Mouse (Mus musculus) naive thymus-derived CD4-positive, alpha-beta T cell, adult 2 months (primary cell): ENCODE measurements around the gene Tex44.

Experiments
- DNase-seq: peaks from one replicate; pipeline ENCODE4 v3.0.0-alpha.2; 2011; ENCODE audit warnings: low read depth

Tex44 gene

GRCm38 (mm10) chr1:86447596-86448171 is 21.6 kb downstream of the Tex44 start:
- no peak for DNase-seq

DNA sequence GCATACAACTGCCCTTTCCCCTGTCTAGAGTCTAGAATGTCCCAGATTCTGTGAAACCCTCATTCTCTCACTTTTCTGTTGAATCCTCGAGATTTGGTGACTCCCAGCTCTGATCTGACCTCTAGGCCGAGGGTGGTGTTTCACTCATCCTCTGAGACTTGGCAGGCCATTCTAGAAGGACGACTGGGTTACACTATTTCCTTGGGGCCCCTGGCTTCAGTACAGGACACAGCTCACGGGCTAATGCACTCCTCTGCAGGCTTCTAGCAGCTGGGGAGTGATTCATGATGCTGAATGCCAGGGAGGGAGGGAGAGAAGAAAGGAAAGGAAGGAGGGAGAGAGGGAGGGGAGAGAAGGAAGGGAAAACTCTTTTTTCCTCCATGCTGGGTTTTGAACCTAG is 22.1 kb downstream of the Tex44 start:
- no peak for DNase-seq

DNA sequence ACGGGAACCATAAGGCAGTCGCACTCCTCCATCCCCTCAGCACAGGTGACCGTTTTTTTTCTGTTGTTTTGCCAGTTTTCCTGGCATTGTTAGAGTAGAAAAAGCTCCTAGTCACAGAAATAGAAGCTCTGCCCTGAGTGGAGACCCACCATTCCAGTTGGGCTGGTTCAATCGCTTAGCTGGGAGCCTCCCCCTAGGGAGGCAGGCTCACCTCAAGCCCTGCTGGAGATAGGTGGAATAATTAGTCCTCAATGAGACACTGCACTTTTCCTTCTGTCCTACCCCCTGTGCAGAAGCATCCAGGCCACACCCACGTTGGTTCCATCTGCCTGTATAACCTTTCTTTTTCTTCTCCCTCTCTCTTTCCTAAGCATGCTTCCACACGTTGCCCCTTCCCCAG is 23.8 kb downstream of the Tex44 start:
- no peak for DNase-seq

- no peak for DNase-seq
Observed at GRCm38 (mm10) chr1:86452713-86453112, 26.6 kb downstream of the Tex44 start.

DNA sequence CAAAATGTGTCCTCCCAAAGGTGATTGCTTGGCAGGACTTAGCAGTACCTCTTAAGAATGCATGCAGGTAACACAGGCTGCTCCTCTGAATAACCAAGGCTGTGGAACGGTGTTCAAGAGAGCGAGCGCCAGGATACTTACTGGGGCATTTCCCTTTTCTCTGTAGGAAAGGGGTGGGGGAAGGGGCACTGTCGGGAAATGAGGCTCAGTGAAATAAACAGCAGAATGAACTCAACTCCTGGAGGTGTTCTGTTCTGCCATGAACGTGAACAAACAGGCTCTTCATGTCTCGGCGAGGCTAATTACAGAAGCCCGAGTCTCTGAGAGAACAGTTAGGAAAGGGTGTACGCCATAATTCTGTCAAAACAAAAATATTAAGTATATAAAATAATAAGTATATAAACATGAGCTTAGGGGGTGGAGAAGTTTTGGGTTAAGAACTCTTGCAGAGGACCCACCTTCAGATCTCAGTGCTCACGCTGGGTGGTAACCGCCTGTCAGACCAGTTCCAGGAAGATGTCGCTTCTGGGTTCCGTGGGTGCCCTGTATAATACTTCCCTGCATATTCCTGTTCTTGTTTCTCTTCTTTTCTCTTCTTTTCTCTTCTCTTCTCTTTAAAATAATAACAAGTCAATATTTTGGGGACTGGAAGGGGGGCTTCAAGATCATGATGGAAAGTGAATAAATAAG is 30.9 kb downstream of the Tex44 start:
- DNase-seq, result no peak

DNA sequence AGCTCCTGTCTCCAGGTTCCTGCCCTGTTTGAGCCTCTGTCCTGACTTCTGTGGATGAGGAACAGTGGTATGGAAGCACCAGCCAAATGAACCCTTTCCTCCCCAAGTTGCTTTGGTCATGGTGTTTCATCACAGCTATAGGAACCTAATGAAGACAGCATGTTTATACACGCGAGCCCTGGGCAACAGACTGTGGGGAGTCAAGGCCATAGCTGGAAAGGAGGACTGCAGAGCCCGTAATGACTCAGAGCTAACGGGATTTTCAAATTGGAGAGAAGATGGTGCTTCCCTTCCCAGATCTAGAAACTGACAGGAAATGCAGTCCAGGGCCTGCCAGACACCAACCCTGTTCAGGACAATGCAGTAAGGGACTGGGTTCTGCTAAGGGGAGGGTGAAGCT is 33.2 kb downstream of the Tex44 start:
- no peak for DNase-seq

DNA sequence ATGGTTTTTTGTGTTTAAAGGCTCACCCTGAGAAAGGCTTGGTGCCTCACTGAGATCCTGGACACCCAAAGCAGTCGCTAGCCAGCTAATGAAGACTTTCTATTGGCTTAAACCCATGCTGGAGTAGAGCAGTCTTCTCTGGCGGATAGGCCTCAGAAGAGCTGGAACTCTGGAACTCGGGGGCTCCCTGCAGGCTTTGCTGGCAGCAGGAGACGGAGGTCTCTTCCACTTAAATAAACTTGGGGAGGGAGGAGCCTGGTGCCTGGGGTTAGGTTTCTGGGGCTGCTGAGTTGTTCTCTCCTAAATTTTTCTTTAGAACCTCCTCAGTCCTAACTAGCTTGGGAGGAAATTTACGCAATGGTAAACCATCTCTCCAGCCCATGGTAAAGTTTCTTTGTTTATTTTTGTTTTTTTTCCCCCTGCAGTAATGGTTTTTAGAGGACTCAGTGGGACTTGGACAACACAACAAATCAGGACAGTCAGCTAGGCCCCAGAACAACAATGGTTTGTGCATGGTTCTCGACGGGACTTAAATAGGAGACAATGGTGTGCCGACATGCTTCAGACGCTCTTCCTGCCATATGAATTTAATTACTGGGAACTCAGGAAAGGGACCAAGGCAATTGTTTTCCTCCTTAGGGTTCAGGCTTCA is 38.2 kb downstream of the Tex44 start:
- DNase-seq, result no peak

- no peak for DNase-seq
Observed at GRCm38 (mm10) chr1:86464875-86465224, 38.7 kb downstream of the Tex44 start.

- DNase-seq, result no peak
Observed at GRCm38 (mm10) chr1:86467416-86467815, 41.3 kb downstream of the Tex44 start.

GRCm38 (mm10) chr1:86469876-86470275 is 43.7 kb downstream of the Tex44 start:
- no peak for DNase-seq

DNA sequence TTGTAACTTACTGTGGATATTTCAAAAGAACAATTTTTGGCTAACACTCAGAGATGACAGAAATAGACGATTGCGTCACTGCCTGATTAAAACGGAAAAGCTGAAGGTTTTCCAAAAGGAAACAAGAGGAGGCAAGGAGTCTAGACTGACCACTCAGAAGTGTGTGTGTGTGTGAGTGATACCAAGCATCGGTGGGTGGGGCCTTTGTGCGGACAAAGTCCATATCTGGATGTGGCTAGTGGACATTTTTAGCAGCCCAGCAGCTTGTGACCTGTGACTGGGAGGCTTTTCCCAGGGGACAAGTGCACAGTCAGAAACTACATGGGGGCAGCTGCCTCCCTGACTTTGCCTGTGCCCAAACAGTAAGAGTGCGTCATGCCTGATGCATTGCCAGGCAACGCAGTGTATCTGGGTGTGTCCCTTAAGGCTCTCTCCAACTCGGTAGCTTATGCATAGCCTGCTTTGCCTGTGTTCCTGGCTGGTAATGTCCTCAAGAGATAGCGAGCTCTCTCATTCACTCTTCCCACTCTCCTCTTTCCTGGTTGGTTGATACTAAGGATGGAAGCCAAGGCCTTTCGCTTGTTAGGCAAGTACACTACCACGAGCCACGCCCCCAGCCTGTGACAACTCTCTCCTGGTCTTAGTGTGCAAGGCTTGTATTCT is 44.5 kb downstream of the Tex44 start:
- DNase-seq, result no peak

DNA sequence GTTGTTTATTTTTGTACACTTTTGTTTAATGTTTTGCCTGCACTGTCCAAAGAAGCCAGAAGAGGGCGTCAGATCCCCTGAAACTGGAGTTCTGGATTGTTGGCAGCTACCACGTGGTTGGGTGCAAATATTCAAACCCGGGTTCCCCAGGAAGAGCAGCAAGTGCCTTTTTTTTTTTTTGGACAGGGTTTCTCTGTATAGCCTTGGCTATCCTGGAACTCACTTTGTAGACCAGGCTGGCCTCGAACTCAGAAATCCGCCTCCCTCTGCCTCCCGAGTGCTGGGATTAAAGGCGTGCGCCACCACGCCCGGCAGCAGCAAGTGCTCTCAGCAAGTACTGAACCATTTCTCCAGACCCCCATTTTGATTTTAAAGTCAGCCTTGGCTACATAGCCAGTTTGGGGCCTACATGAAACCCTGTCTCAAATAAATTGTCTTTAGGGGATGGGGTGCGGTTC is 45.4 kb downstream of the Tex44 start:
- peak; percentile 57 for DNase-seq

GRCm38 (mm10) chr1:86472197-86472952 is 46.2 kb downstream of the Tex44 start:
- peak; percentile 28 for DNase-seq

GRCm38 (mm10) chr1:86473109-86473760 is 47.1 kb downstream of the Tex44 start:
- peak; percentile 28 for DNase-seq
